Mouse (Mus musculus): ENCODE measurements around the gene Nol6.

The Nol6 gene

DNA sequence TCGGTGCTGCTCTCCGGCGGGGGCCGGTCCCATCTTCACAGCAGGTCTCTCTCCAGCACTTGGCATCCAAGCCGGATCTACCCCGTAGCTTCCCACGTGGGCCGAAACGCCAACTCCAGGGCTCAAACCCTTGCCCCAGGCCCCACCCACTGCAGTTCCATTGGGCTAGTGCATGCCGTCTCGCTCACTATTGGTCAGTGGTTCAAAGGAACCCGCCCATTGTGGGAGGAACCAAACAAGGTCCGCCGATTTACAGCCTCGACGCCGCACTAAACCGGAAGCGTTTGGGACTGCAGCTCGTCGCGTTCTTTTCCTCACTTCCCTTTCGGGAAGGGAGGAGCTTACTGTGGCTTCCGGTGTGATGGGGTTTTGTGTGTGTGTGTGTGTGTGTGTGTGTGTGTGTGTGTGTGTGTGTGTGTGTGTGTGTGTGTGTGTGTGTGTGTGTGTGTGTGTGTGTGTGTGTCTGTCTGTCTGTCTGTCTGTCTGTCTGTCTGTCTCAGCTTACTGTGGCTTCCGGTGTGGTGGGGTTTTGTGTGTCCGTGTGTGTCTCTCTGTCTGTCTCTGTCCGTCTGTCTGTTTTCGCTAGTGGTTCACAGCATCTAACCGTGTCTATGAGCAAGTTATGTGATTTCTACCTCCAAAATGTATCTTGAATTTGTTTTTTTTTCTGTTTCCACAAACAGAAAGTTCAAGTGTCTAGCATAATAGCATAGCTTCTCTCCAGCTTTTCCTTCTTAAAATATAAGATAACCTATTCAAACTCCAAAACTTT lies at the start of gene Nol6:
Nol6 (minus strand) TSS at position 276 of the 772 bp plus-strand sequence.
- DNase-seq, result peak; percentile 100

DNA sequence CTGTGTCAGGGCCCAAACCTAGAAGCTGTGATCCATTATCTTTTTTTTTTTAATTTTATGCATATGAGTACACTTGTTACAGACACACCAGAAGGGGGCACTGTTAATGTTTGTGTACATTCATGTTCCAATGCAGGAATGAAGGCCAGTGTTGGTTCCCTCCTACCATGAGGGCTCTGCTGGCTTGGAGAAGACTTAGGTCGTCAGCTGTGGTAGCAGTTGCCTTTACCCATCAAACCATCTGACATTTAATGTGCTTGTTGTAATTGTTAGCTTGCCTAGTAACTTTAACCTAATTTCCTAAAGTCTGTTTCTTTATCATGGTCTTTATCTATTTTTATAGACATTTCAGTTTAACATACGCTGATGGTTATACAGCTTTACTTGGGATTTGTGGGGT lies 46.7 kb upstream of the Nol6 start:
- no peak for DNase-seq

DNA sequence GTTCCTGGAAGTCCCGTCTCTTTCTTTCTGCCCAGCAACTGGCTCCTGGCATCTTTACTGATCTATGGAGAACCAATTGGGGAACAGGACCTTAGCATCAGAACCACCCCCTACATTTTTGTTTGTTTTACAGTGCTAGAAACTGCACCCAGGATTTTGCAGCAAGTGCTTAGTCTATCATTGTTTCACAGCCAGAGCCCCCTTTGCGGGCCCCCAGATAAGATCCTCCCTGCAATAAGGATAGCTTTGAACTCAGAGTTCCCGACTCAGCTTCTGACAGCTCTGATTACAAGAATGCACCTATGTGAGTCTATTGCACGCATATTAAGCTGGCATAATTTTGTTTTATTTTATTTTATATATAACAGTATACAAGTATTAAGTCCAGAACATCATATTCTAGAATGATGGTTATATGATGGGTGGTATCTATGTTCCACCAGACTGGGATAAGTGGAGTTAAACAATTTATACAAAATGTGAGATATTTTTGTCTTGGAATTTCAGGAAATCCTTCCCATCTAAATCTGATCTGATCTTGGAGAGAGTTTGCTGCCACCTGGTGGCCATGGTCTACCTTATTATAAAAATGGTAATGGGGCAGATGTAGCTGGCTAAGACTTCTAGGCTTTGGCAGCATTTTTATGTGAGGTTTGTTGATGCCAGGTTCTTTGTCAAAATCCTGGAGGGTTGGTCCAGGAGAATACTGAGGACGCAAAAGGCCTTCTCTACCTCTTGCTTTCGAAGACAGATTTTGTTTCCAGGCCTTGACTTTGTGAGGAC lies 41.6 kb upstream of the Nol6 start:
- peak; percentile 74 for DNase-seq

GRCm38 (mm10) chr4:41164974-41165373 lies 40.7 kb upstream of the Nol6 start:
- DNase-seq, result no peak

DNA sequence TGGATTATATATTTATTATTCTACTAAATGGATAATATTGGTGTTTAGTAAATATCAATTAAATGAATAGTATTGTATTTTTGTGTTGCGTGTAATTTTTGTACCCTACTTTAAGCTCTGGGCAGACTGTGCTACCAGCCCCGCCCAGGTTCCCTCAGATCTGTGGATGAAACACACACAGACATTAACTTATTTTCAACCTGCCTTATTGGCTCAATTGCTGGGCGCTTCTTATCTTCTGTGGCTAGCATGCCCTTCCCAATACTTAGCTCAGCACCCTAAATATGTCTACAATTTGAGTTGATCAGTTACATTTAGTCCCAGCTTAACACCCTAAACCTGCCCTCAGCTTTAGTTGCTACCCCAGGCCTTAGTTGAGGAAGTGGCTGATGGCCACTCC lies 37.0 kb upstream of the Nol6 start:
- no peak for DNase-seq

- DNase-seq, result no peak
These were observed 34.0 kb upstream of the Nol6 start for GRCm38 (mm10) chr4:41158251-41158650.

DNA sequence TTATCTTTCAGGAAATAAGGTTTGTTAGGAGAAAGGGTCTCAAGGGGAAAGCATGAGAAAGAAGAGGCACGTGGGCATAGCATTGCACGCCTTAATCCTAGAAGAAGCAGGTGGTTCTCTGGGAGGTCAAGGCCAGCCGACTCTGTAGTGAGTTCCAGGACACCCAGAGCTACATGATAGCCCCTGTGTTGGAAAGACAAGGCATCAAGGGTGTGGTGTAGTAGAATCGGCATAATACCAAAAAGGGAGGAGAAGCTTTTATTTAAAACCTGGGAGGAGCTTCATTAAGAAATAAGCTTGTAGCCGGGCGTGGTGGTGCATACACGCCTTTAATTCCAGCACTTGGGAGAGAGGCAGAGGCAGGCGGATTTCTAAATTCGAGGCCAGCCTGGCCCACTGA lies 32.7 kb upstream of the Nol6 start:
- no peak for DNase-seq

- no peak for DNase-seq
These were observed 28.9 kb upstream of the Nol6 start for GRCm38 (mm10) chr4:41153146-41153545.

- DNase-seq, result no peak
These were observed 26.9 kb upstream of the Nol6 start for GRCm38 (mm10) chr4:41151186-41151585.

- DNase-seq, result no peak
These were observed 25.6 kb upstream of the Nol6 start for GRCm38 (mm10) chr4:41149891-41150290.

DNA sequence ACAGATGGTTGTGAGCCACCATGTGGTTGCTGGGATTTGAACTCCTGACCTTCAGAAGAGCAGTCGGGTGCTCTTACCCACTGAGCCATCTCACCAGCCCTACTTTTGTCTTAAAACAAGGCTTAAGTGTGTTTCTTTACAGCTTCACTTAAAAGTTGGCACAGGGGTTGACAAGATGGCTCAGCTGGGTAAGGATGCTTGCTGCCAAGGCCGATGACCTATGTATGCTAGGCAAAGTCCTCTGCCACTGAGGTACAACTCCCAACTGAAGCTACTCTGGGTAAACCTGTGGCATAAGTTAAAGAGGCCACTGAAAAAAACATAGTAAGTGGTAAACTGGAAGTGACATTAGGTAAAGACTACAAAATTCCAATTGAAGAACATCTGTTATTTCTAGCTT lies 18.3 kb upstream of the Nol6 start:
- no peak for DNase-seq

- DNase-seq, result no peak
These were observed 16.1 kb upstream of the Nol6 start for GRCm38 (mm10) chr4:41140174-41140875.

GRCm38 (mm10) chr4:41136811-41137210 lies 12.6 kb upstream of the Nol6 start:
- no peak for DNase-seq

DNA sequence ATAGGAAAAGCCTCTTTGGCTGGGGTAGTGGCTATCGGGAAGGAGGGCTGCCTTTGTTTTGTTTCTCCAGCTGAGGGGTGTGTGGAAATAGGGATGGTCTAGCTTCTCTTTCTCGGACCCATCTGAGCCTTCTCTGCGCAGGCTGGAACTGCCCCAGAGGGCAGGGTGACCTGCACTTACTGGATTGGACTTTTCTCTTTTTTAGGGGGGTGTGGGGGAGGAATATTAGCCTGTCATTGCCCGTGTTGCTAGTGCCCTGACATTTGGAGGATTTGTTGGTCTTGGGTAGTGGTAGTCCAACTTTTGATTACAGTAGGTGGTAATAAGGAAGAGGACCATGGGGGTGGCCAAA lies 12.2 kb upstream of the Nol6 start:
- DNase-seq, result peak; percentile 14

DNA sequence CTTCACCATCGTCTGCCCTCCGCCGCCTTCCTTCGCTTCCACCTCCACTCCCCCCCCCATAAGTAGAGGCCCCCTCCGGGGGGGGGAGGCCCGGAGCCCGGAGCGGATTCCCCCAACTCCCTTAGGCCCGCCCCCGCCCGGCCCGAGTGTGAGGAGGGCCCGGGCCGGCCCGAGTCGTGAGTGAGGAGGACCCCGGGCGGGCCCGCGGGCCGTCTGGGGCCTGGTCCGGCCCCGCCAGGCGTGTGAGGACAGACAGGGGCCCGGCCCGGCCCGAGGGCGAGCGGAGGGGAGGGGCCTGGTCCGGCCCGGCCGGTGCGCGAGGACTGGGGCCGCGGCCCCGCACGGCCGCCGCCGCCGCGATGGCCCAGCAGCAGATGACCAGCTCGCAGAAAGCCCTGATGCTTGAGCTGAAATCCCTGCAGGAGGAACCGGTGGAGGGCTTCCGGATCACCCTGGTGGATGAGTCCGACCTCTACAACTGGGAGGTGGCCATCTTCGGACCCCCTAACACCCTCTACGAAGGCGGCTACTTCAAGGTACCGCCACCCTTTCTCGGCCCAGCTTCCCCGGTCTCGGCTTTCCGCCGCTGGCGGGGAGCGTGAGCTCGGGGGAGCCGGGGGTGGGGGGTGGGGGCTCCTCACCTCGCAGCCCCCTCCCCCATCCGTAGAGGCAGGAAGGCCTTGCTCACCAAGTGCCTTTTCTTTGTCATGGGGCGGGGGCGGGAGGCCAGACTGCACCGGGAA lies 11.6 kb upstream of the Nol6 start, which contains the start of gene Ube2r2:
Ube2r2 (plus strand) TSS at position 33 of the 743 bp plus-strand sequence.
- peak; percentile 33 for DNase-seq

GRCm38 (mm10) chr4:41134935-41135710 lies 10.9 kb upstream of the Nol6 start:
- DNase-seq, result peak; percentile 65

GRCm38 (mm10) chr4:41133529-41134291 lies 9.5 kb upstream of the Nol6 start:
- no peak for DNase-seq

- no peak for DNase-seq
These were observed 8.2 kb upstream of the Nol6 start for GRCm38 (mm10) chr4:41132471-41132870.

DNA sequence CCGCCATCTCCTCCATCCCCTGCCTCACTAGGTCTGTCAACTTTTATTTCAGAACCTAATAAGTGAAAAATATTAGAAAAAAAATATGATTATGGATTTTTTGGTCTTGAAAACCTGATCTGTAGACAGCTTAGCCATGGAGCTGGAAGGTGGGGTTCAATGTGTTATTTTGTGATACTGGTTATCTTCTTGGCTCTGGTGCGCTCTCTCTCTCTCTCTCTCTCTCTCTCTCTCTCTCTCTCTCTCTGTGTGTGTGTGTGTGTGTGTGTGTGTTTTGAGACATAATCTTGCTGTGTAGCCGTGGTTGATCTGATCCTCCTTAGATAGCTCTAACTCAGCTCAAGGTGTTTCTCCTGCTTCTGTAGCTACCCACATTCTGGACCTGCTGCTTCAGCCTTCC lies 5.6 kb upstream of the Nol6 start:
- no peak for DNase-seq

- DNase-seq, result peak; percentile 43
These were observed 5.2 kb upstream of the Nol6 start for GRCm38 (mm10) chr4:41129406-41129805.

DNA sequence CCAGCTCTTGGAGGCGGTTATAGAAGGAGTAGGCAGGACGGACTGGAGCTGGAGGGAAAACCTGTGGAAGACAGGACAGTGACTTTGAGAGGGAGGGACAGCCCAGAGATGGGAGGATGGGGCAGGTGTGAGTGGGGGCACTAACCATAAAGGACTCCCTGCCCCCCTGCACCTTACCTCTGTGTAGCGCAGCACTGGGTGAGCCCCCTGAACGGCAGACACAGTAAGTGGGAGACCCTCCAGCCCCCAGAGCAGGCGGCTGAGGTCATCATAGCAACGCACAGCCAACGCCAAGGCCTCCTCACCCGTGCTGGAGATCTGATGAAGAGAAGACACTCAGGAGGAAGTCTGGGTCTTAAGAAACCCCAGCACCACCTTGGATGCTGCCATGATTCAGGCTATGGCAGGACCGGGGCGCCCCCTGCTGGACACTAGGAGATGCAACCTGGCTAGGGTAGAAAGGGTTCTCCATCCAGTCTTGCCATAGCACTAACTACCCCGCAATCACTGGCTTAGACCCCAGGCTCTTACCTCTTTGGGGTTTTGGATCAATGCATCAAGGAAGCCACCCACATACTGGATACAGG lies 5.5 kb downstream of the Nol6 start:
- peak; percentile 57 for DNase-seq

All from right cerebral cortex, adult 18-20 months (tissue).